Mouse (Mus musculus): ENCODE measurements around the gene Atg3.

Atg3 gene

DNA sequence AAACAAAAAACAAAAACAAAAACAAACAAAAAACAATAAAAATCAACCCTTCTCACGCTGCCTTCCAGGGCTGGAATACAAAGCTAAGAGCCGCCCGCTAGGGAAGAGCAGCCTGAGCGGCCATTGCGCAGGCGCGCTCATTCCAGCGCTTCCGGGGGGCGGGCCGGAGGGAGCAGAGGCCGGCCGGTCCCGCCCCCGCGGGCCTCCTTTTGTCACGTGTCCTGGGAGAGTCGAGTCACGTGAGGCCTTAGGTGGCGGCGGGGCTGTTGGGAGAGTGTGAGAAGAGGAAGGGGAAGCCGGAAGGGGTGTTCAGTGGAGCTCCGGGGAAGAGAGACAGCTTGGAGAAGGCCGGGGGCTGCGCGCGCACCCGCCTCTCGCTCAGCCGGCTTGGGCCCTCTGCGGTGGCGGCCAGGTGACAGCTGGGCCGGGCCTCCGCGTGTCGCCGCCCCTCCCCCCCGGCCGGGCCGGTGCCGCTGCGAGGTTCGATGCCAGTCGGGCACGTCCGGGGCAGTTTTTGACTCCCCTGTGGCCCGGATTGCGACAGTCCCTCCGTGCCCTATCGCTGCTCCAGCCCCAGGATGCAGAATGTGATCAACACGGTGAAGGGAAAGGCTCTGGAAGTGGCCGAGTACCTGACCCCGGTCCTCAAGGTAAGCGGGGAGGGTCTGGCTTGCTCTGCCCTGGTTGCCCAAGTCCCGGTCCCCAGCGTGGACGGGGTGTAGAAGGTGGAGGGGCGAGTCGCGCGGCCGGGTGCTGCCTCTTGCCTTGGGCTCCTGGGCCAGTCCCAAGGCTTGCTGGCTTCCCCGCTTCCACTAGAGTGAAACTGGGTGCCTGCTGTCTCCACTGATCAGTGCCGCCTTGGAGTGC lies at the start of gene Atg3, which contains the start of gene Slc35a5:
Atg3 (plus strand) TSS at position 264 of the 867 bp plus-strand sequence.
Slc35a5 (minus strand) TSS at position 185 of the 867 bp plus-strand sequence.
- peak; percentile 98 for DNase-seq (ENCODE audit: low read depth)

DNA sequence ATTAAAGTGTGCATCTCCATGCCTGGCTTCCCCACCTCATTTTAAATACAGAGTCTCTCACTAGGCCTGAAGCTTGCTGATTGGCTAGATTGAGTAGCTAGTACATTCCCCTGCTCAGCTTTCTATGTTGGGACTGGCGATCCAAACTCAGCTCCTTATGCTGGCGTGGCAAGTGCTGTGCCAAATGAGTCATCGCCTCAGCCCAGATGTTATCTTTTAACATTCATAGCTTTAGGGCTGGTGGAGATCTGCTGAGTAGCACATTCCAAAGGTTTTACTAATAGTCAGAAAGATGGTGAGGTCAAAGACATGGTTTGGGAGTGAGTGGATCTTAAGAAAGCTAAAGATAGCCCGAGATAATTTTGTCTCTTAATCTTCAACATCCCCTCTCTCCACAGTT lies 48.1 kb upstream of the Atg3 start:
- DNase-seq (ENCODE audit: low read depth) = no peak

DNA sequence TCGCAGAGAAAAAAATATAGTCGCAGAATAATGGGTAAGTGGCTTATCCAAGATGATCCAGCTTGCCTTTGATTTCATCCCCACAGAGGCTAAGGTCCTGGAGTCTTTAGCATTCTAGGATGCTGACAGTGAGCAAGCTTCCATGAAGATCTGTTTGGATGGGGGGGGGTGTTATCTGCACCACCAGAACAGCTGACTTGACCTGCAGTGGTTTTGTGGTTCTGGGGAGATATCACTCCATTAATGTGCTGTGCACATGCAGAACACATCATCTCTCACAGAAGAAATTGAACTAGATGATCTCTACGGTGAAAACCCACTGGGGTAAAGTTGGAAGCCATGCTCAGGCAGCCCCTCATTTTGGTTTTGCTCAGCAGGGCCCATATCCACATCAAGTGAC lies 41.4 kb upstream of the Atg3 start:
- DNase-seq (ENCODE audit: low read depth) = no peak

DNA sequence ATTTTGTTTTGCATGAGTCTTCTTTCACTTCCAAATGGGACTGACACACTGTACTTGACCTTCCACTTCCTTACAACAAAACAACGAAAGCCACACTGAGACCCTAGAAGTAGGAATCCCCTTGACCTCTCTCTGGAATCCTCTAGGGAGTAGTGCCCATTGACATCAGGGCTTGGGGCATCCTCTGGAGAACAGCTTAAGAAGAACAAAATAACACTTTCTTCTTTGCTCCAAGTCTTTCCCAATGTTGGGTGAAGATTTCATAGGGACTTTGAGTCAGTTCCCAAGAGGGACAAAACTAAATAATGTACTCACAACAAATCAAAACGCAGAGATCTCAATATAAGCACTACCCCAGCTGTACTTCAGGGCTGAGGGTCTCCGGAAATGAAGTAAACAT lies 39.8 kb upstream of the Atg3 start:
- DNase-seq (ENCODE audit: low read depth) = no peak

DNA sequence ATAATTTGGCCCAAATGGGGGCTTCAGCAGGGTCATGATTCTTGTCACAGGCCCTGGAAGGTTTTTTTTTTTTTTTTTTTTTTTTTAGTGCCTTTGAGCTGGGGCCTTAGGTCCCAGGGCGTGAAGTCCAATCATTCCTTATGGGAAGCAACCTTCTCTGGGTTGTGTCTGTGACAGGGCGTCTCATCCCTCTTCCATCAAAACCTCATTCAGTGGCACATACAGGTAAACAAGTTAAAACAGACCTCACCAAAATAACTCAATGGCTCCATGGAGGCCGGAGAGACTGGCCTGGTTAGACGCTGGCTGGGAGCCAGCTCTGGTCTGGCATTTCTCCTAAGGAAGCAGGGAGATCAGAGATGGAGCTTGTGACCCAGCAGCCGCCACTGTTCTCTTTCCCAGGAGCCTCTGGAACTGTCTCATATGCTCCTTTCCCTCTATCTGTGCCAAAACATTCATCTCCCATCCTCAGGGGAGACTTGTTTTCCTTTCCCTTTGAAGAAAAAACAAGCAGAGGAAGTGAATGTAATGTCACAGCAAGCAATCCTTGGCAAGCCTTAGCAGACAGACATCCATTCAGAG lies 37.6 kb upstream of the Atg3 start:
- no peak for DNase-seq (ENCODE audit: low read depth)

DNA sequence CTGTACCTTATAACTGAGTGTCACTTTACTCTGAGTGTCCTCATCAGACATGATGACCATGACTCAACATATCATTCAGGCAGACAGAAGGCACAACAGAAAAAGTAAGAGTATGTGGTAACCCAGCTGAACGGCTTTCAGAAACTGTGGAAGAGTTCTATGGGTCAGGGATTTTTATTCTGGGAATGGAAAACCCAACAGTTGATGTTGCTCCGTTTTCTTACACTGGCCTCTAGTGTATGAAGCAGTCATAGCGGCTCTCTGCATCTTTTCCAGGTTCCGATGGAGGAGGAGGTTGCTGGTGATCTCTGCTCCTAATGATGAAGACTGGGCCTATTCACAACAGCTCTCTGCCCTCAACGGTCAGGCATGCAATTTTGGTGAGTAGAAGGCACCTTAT lies 36.0 kb upstream of the Atg3 start:
- no peak for DNase-seq (ENCODE audit: low read depth)

DNA sequence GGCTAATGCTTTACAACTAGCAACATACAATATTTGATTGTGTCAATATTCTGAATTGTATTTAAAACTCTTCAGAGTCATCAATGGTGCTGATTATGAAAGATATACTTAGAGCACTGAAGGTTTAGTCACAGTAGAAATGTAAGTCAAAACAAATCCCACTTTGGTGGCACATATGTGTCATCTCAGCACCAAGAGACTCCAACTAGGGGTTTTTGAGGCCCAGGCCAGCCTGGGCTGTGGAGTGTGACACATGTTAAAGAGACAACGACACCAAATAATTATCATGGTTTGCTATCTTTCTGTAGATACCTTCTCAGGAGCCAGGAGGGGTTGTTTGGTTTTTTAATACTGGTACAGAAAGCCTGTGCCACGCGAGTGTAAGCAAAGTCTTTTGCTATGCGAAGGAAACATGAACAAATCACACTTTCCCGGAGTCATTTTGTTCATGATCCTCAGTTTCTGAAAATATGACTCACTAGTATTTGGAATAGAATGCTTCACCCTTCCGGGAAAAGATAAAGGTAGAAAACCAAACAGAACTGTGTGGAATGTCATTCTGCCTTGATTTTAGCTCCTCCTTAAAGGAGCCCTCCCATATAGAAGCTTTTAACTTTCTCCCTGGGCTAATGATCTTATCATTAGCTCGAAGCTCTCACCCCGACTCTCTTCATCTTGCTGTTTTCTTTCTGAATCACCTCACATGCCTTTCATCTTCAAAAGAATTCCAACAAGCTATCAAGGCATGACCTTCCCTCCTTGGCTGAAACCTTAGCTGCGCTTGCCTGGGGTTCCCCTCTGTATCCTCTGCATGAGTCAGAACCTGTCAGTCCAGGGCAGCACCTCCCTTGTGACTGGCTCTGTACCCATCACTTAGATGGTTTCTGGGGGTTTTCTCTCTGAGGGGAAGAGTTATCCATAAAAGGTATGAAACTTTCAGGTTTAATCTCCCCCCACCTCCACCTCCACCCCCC lies 34.1 kb upstream of the Atg3 start:
- DNase-seq (ENCODE audit: low read depth) = peak; percentile 51

DNA sequence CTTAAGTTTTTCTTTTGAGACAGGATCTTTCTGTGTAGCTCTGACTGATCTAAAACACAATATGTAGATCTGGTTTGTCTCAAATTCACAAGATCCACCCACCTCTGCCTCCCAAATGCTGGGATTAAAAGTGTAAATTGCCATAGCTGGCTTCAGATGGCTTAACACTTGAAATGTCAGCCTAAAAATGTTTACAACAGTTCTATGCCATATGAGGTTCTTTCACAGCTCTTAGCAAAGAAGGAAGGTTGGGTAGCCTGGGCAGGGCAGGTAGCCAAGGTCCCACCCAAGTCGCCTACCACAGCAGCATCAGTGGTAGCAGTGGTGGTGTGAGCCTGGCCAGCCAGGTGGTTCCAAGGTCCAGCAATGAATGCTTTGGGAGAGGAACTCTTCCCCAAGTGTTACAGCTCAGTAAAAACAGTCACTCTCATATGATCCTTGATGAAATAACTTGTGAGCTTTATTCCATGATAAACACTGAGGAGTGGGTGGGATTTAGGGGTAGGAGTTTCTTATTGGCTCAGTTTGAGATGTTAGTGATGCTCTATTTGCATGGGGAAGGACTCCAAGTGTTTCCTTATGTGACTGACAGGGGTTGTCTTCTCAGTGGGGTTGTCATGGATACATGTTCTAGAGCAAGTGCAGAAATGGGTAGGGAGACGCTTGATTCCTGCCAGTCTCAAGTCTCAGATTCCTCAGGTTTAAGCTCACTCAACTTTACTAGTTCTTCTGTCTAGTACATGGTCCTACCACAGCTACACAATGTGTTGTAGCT lies 30.5 kb upstream of the Atg3 start:
- no peak for DNase-seq (ENCODE audit: low read depth)

DNA sequence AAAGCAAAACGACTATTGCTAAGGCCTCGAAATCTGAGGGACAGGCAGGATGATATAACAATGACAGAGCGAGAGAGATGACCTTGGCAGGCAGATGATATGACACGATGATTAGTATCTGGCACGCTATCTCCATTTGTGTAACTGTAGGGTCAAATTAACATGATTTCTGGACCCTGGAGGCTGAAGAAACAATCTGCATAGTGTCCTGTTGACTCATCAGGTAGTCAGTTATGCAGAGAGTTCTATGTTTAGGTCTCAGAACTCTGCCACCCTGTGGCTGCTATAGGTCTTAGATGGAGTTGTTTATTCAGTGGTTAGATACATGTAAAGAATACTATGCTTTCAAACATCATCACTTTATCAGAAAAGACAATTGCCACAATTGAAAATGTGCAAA lies 16.9 kb upstream of the Atg3 start:
- DNase-seq (ENCODE audit: low read depth) = peak; percentile 39

DNA sequence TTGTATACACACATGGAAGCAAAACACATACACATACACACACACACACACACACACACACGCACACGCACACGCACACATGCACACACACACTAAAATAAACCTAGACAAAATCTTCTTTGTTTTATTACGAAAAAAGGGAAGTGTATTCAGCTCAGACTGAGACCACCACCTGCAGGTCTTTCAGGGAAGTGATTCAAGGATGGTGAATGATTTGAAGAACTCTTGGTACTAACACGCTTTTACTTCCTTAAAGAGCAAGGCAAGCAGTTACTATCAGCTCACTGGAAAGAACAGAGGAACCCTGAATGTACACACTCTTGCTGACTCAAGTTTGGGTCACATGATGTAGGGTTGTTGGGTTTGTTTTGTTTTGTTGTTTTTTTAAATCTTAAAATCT lies 16.0 kb upstream of the Atg3 start:
- no peak for DNase-seq (ENCODE audit: low read depth)

DNA sequence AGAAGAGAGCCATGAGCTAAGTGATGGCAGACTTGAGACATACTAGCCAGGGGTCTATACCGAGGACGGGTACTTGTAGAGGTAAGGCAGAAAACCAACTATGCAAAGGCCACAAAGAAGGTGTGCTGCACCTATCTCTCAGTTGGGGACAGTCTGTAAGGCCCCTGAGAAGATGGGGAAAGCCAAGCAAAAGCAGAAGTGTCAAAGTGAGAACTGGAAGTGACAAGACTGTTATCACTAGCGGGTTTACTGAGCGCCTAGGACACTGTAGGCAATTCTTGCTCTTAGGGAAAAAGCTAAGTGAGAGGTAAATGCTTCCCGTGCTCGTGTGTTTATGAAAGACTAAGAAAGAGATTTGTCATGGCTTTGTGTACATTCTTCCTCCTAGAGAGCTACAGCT lies 13.5 kb upstream of the Atg3 start:
- no peak for DNase-seq (ENCODE audit: low read depth)

DNA sequence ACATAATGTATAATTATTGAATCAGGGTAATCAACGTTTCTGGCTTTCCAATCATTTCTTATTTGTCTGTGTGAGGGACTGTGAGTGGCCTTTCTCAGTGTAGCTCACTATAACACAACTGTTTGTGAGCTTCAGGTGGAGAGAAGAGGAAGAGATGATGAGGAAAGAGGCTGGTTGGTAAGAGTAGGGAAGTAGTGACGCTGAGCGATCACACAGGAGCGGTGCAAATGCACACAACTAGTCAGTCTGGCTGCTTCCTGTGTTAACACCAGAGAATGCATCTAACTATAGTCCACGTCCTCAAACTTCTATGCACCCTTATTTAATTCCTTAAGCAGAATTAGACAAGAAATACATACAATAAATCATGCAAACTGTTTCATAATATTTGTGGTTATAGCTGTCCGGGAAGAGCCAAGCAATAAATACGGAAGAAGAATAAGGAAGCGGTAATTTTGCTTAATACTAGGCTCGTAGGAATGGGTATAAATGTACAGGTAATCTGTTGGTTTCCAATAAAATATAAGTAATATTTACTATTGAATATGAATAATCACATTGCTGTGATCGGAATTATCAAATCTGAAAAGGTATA lies 10.0 kb upstream of the Atg3 start:
- DNase-seq (ENCODE audit: low read depth) = no peak

DNA sequence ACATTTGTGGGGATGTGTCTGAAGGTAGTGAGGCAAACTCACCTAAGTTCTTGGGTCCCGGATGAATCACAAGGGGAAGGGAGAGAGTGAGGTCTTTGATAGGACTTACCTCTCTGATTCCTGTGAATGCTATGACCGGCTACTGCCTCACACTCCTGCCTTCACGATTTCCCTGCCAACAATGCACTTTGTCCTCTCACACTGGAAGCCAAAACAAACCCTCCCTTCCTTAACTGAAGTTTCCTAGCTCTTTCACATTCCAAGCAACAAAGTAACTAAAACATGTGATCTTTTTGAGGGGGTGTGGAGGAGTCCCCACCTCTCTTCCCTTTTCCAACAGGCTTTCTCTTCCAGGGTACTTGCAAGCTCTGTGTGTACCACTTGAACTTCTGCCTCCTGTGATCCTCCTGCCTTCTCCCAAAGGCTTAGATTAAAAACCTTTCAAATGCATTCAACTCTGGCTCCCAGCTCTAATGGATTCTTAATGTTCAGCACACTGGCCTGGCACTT lies 3.8 kb upstream of the Atg3 start:
- no peak for DNase-seq (ENCODE audit: low read depth)

DNA sequence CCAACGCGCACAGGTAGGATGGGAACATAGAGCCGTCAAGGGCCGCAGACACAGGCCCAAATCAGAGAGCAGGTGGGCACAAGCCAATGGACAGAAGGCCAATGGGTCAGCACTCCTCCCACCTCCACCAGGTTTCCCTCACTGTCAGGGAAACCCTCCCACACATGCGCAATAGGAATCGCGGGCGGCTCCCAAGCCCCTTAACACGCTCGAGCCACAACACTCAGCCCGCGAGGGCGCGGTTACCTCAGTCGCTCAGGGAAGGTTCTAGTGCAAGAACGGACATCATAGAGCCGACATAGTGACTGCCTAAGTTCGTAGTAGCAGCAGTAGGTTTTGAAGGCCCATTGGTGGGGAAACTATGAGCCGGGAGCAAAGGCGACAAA lies 456 bp upstream of the Atg3 start:
- DNase-seq (ENCODE audit: low read depth) = no peak

DNA sequence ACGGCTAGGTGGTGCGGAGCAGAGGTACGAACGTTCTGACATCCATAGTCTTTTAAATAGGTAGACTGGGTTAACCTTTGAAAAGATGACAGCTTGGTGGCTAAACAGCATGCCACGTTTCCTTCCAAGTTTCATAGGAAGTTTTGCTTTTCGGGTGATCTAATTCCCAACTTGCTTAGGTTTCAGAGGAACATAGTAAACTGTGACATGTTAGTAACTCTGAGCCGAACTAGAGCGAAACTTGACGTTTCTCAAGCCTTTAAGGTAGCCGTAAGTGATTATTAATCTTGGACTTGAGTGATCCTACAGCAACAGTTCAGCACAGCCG lies 768 bp downstream of the Atg3 start:
- DNase-seq (ENCODE audit: low read depth) = no peak

DNA sequence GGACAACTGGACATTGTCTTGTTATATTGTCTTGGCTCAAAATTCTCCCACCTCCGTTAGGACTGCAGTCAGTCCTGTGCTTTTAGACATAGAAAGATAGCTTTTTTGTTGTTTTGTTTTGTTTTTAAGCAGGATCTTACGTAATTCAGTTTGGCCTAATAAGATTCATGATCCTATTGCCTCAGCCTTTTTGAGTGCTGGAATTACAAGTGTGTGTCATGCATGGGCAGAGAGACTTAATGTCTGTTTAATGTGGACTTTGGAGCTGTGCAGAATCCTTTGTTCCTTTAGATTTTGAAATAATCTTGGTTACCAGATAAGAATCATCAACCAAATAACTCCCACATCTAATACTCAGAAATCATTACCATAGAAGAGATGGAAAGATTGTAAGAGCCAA lies 20.0 kb downstream of the Atg3 start:
- no peak for DNase-seq (ENCODE audit: low read depth)

DNA sequence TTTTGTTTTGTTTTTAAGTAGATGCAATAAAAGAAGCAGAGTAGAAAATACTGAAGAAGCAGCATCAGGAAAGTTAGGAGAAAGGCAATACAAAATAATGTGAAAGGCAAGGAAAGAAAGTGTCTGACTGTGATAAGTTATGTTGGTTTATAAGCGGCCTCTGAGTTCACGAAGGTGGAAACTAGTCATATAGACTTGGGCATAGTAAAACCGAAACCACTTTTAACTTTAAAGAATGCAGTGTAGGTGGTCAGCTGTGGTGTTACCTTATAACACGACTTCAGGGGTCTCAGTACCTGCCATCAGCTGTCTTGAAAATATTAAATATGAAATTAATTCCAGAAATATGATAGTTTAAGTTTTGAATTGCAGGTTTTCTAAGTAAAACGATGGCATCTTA lies 23.2 kb downstream of the Atg3 start:
- peak; percentile 34 for DNase-seq (ENCODE audit: low read depth)

DNA sequence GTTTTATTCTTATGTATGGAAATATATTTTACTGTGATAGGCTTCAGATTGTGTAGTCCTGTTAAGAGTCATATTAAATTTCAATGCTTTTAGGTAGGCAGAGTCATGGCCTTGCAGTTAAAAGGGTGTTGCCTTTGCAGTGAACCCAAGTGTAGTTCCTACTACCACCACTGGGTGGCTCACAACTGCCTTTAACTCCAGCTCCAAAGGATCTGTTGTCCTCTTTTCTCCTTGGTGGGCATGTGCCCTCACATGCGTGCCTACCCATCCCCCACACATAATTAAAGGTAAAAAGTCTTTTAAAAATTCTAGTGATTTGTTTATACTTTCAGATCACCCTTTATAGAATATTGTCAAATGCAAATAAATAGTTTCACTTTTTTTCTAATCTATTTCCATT lies 34.0 kb downstream of the Atg3 start:
- DNase-seq (ENCODE audit: low read depth) = peak; percentile 86

DNA sequence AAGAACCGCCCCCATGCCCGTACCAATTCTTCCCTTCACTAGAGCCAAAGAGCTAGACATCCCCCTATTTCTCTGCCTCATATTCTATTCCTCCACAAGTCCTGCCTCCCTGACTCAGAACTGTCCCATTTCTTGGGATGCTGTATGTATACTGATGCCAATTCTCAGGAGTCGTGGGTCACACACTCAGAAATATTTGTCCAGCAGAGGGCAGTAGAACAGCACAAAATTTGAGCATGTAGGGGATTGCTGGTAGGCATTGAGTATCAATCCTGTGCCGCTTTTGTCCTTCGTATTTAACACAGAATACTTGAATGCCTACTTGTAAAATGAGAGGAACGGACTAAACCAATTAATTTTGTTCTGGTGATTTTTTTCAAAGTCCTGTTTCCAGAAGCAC lies 38.2 kb downstream of the Atg3 start:
- DNase-seq (ENCODE audit: low read depth) = peak; percentile 91

DNA sequence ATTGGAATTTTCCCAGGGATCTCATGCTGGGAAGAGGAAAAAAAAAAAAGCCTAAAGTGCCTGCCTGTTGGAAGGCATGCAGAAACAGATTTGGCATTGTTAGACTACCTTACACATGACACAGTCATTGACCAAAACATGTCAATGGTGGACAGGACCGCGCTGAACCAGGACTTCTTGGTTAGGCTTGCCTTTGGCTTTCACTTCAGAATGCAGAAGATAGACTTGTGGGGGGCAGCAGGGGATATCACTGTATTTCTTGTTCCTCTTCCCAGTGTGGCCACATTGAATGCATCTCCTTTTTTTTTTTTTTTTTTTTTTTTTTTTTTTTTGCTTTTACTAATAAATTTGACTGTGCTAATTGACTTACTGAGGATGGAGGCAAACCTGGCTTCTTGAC lies 42.8 kb downstream of the Atg3 start:
- no peak for DNase-seq (ENCODE audit: low read depth)

DNA sequence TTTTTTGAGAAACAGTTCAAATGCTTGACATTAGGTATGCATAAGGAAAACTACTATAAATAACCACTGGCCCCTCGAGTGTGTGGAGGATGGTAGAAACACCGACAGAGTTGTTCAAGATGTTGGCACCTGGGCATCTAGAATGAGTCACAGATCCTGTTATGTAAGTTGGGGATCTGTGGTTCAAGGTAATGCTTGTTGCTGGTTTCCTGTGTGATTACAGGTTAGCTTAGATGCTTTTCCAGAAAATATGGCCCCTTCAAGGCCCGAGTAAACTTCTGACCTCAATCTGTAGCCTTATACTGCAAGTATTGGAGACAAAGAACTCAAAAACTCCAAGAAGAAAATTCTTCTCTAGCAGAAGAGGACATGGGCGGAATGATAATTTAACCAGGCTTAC lies 45.9 kb downstream of the Atg3 start:
- peak; percentile 21 for DNase-seq (ENCODE audit: low read depth)

All from induced T-regulatory cell, adult 2 months (primary cell).